Mouse (Mus musculus) hindbrain, embryonic 11.5 days (tissue): ENCODE results near the gene Cdk20. TPM values are rescaled to one million over a fixed set of nuclear protein-coding genes. Genes with fewer than 3 reads are reported as not detected.

Experiments used
- ATAC-seq: fragments of 200-750 bp; cut with Nextera tagmentation; 2 replicates; pipeline ENCODE4 v1.8.0; 2017; ENCODE audit warnings: mild to moderate bottlenecking, moderate TSS enrichment, moderate library complexity; ENCODE audit not compliant: low FRiP score
- DNase-seq: peaks from one replicate; pipeline ENCODE4 v3.0.0-alpha.2; 2015; ENCODE audit warnings: low spot score
- H3K27ac ChIP-seq: fragments of 300-500 bp; sonication (generic); 2 replicates; pipeline ENCODE4 v1.5.1; 2014; ENCODE audit warnings: mild to moderate bottlenecking, low read depth, low read length
- H3K27me3 ChIP-seq: fragments of 300-500 bp; sonication (generic); 2 replicates; pipeline ENCODE4 v1.6.1; 2014; ENCODE audit warnings: mild to moderate bottlenecking, low read length, moderate library complexity, mixed read lengths; ENCODE audit not compliant: control insufficient read depth, insufficient read depth
- H3K36me3 ChIP-seq: fragments of 300-500 bp; sonication (generic); 2 replicates; pipeline ENCODE4 v1.6.1; 2014; ENCODE audit warnings: mild to moderate bottlenecking, low read length, moderate library complexity, mixed read lengths; ENCODE audit not compliant: control insufficient read depth, insufficient read depth
- H3K4me1 ChIP-seq: fragments of 300-500 bp; sonication (generic); replicated peaks from 2 replicates; pipeline ENCODE4 v1.6.1; 2014; ENCODE audit warnings: low read length, mixed read lengths; ENCODE audit not compliant: control insufficient read depth, insufficient read depth
- H3K4me2 ChIP-seq: fragments of 300-500 bp; sonication (generic); replicated peaks from 2 replicates; pipeline ENCODE4 v1.6.1; 2014; ENCODE audit warnings: mild to moderate bottlenecking, low read depth, low read length
- H3K4me3 ChIP-seq: fragments of 300-500 bp; sonication (generic); 2 replicates; pipeline ENCODE4 v1.5.1; 2014; ENCODE audit warnings: low read depth, low read length
- H3K9ac ChIP-seq: fragments of 300-500 bp; sonication (generic); 2 replicates; pipeline ENCODE4 v1.6.1; 2014; ENCODE audit warnings: low read depth, low read length
- H3K9me3 ChIP-seq: fragments of 300-500 bp; sonication (generic); 2 replicates; pipeline ENCODE4 v1.6.1; 2016; ENCODE audit warnings: low read length; ENCODE audit not compliant: control insufficient read depth
- WGBS: fragments of 180-500 bp; shearing (Covaris S2); extraction: QIAGEN DNeasy Blood & Tissue Kit; methylation state at CpG from one replicate; pipeline ENCODE4 v1.1.7; 2014; 5-methylcytosine and 5-hydroxymethylcytosine counted together
- polyA plus RNA-seq: library from polyadenylated mRNA; unstranded; fragments of >200 nt; fragmentation: Nextera tagmentation; extraction: Ambion mirVana; gene quantifications from 2 replicates; pipeline ENCODE4 v1.2.1, GENCODE M21; 2014

Gene Cdk20
- polyA plus RNA-seq, 1 experiment from 2014 or later = 7.3 TPM

- 89% methylated on average over 10 of the region's 10 CpGs for WGBS
- Histone ChIP-seq H3K36me3 (no peaks in the 10 kb centered on the region), H3K9ac (no peak overlapping the region), H3K27me3 (no peaks in the 10 kb centered on the region), H3K9me3 (no peaks in the 10 kb centered on the region), H3K4me1 (no peaks in the 10 kb centered on the region), H3K4me2 (no peak overlapping the region), H3K4me3 (no peak overlapping the region), H3K27ac (no peak overlapping the region)
- no peak for DNase-seq
- no peak for ATAC-seq
Measured at GRCm38 (mm10) chr13:64402504-64402949, 29.6 kb upstream of the Cdk20 start.

- 87% methylated on average over 8 of the region's 8 CpGs for WGBS
Measured at GRCm38 (mm10) chr13:64402951-64403460, 29.1 kb upstream of the Cdk20 start.

GRCm38 (mm10) chr13:64403519-64403918 is 28.6 kb upstream of the Cdk20 start:
- H3K4me2 ChIP-seq = no peak overlapping the region
- 80% methylated on average over 3 of the region's 3 CpGs for WGBS
- no peaks in the 10 kb centered on the region for H3K27me3 ChIP-seq
- no peak overlapping the region for H3K27ac ChIP-seq
- H3K36me3 ChIP-seq = no peaks in the 10 kb centered on the region
- H3K4me1 ChIP-seq = no peaks in the 10 kb centered on the region
- H3K4me3 ChIP-seq = no peak overlapping the region
- DNase-seq (no peak), ATAC-seq (no peak)
- no peaks in the 10 kb centered on the region for H3K9me3 ChIP-seq
- no peak overlapping the region for H3K9ac ChIP-seq

More at GRCm38 (mm10) chr13:64402951-64403460, 29.1 kb upstream of the Cdk20 start:
- Histone ChIP-seq H3K27ac (no peak overlapping the region), H3K9ac (no peak overlapping the region), H3K36me3 (no peaks in the 10 kb centered on the region), H3K4me2 (no peak overlapping the region), H3K27me3 (no peaks in the 10 kb centered on the region), H3K9me3 (no peaks in the 10 kb centered on the region), H3K4me3 (no peak overlapping the region), H3K4me1 (no peaks in the 10 kb centered on the region)
- ATAC-seq (no peak), DNase-seq (no peak)

- 85% methylated on average over 6 of the region's 6 CpGs for WGBS
- no peak for ATAC-seq
- no peak for DNase-seq
Measured at GRCm38 (mm10) chr13:64405550-64405949, 26.6 kb upstream of the Cdk20 start.

GRCm38 (mm10) chr13:64407992-64408391 is 24.1 kb upstream of the Cdk20 start:
- H3K4me3 ChIP-seq = no peak overlapping the region
- H3K9me3 ChIP-seq = no peaks in the 10 kb centered on the region
- H3K4me2 ChIP-seq = no peak overlapping the region
- H3K27me3 ChIP-seq = no peaks in the 10 kb centered on the region
- no peaks in the 10 kb centered on the region for H3K36me3 ChIP-seq
- ATAC-seq (no peak), DNase-seq (no peak)
- H3K9ac ChIP-seq = no peak overlapping the region
- H3K27ac ChIP-seq = no peak overlapping the region
- no peaks in the 10 kb centered on the region for H3K4me1 ChIP-seq
- 97% methylated on average over 5 of the region's 5 CpGs for WGBS

More at GRCm38 (mm10) chr13:64405550-64405949, 26.6 kb upstream of the Cdk20 start:
- H3K36me3 ChIP-seq = no peaks in the 10 kb centered on the region
- H3K9me3 ChIP-seq = no peaks in the 10 kb centered on the region
- no peak overlapping the region for H3K9ac ChIP-seq
- no peaks in the 10 kb centered on the region for H3K27me3 ChIP-seq
- no peak overlapping the region for H3K4me3 ChIP-seq
- no peaks in the 10 kb centered on the region for H3K4me1 ChIP-seq
- no peak overlapping the region for H3K27ac ChIP-seq
- H3K4me2 ChIP-seq = no peak overlapping the region

GRCm38 (mm10) chr13:64410604-64411003 is 21.5 kb upstream of the Cdk20 start:
- H3K4me1 ChIP-seq = no peaks in the 10 kb centered on the region
- no peaks in the 10 kb centered on the region for H3K9me3 ChIP-seq
- H3K4me2 ChIP-seq = no peak overlapping the region
- H3K4me3 ChIP-seq = no peak overlapping the region
- ATAC-seq (no peak), DNase-seq (no peak)
- H3K36me3 ChIP-seq = no peaks in the 10 kb centered on the region
- H3K9ac ChIP-seq = no peak overlapping the region
- 82% methylated on average over 5 of the region's 5 CpGs for WGBS
- H3K27ac ChIP-seq = no peak overlapping the region
- H3K27me3 ChIP-seq = no peaks in the 10 kb centered on the region

- no peaks in the 10 kb centered on the region for H3K4me1 ChIP-seq
- H3K27me3 ChIP-seq = no peaks in the 10 kb centered on the region
- no peak overlapping the region for H3K4me3 ChIP-seq
- no peaks in the 10 kb centered on the region for H3K36me3 ChIP-seq
- H3K9me3 ChIP-seq = no peaks in the 10 kb centered on the region
- no peak overlapping the region for H3K4me2 ChIP-seq
- H3K27ac ChIP-seq = no peak overlapping the region
- no peak for DNase-seq
- 91% methylated on average over 2 of the region's 2 CpGs for WGBS
- no peak overlapping the region for H3K9ac ChIP-seq
- ATAC-seq = no peak
Measured at GRCm38 (mm10) chr13:64411282-64411681, 20.8 kb upstream of the Cdk20 start.

GRCm38 (mm10) chr13:64412752-64413257 is 19.3 kb upstream of the Cdk20 start:
- 81% methylated on average over 2 of the region's 2 CpGs for WGBS
- Histone ChIP-seq H3K9ac (no peak overlapping the region), H3K4me2 (no peak overlapping the region), H3K36me3 (no peaks in the 10 kb centered on the region), H3K27ac (no peak overlapping the region), H3K27me3 (no peaks in the 10 kb centered on the region), H3K9me3 (no peaks in the 10 kb centered on the region), H3K4me3 (no peak overlapping the region), H3K4me1 (no peaks in the 10 kb centered on the region)
- ATAC-seq (no peak), DNase-seq (no peak)

GRCm38 (mm10) chr13:64415659-64416058 is 16.5 kb upstream of the Cdk20 start:
- Histone ChIP-seq H3K9ac (no peak overlapping the region), H3K36me3 (no peaks in the 10 kb centered on the region), H3K4me1 (no peaks in the 10 kb centered on the region), H3K27me3 (no peaks in the 10 kb centered on the region), H3K27ac (no peak overlapping the region), H3K9me3 (no peaks in the 10 kb centered on the region), H3K4me2 (no peak overlapping the region), H3K4me3 (no peak overlapping the region)
- WGBS = 87% methylated on average over 2 of the region's 2 CpGs
- ATAC-seq (no peak), DNase-seq (no peak)
